Mouse (Mus musculus): ENCODE measurements at regions not wholly inside any gene's neighbourhood (a gene's known extent, or its start where the extent isn't known, plus 50 kb on each side); places are given as distances from the start of the nearest gene placed in this dataset.
"Not testable (repeated sequence)": the region's sequence is repeated elsewhere in the genome, so short reads cannot be mapped to it uniquely, and the experiment has no call there.

DNA sequence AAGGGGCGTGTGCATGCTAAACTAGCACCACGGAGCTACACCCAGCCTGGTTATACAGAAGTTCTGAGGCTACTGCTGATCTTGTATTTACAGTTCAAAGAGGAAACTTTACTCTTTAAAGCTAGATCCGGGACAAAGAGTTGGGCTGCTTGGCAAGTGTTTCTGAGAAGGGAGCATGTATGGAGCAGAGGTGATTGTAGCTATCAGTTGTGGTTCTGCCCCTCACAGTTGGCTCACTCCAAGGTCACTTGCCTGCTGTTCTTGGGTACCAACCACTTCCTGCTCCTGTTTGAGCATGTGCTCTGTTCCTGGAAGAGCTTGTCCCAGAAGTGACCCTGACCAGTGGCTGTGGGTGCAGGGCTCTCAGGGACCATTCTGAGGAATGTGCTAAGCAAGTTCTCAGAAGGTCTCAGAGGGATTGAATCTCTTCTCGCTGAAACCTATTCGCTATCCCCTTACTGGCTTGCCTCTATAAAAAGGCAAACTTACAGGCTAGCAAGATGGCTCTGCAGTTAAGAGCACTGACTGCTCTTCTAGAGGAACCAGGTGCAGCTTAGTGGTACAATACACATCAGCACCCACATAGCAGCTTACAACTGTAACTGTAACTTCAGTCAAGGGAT is 94.9 kb upstream of the Max start:
- peak; percentile 39 for DNase-seq (ENCODE audit: low spot score)

DNA sequence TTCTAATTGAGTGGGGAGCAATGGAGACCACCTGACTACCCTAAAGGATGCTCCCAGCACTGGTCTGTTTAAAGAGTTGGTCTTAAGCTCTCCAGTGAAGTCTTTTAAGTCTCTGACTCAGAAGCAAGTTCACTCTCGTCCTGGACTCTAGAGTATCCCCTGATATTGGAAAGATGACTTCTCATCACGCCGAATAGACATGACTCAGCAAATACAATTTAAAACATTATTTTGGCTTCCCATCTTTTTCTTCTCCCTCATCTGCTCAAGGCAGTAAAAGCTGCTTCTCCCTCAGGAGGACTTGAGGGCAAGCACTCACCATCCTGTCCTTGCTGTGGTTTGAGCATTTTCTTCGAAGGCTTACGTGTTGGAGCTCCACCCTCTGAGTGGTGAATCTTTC is 92.7 kb upstream of the Max start:
- no peak for DNase-seq (ENCODE audit: low spot score)

DNA sequence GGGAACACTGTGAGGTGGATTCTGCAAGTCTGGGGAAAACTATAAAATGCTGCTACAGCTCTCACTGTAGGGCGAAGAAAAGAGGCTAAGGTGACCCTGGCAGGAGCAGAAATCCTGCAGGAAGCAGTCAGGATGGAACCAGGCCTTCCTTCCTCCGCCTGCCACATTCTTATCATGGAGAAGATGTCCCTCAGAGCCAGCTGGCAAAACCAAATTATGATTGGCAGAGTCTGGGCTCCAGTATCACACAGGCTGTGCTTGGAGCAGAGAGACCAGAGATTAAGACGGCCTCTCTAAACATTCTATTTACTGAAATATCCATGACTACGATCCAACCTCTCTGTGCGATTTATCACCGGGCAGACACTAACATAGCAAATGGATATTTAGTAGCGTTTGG is 92.2 kb upstream of the Max start:
- peak; percentile 29 for DNase-seq (ENCODE audit: low spot score)

DNA sequence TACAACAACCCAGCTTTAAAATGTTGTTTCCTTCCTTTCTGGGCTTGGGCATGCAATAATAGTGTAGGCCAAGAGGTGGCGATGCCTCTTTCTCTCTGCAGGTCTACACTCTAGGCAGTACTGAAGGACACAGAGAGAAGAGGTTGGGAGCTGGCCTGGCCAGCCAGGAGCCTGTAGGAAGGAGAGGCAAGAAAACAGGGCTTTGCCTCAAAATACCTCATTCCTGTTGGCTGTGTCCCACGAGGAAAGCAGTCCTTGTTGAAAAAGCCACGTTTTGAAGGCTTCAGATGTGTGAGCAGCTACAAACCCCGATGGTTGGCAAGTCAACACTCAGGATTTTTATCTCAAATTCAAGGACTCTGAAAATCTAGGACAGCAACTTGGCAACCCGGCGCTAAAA is 90.9 kb upstream of the Max start:
- peak; percentile 73 for DNase-seq (ENCODE audit: low spot score)

DNA sequence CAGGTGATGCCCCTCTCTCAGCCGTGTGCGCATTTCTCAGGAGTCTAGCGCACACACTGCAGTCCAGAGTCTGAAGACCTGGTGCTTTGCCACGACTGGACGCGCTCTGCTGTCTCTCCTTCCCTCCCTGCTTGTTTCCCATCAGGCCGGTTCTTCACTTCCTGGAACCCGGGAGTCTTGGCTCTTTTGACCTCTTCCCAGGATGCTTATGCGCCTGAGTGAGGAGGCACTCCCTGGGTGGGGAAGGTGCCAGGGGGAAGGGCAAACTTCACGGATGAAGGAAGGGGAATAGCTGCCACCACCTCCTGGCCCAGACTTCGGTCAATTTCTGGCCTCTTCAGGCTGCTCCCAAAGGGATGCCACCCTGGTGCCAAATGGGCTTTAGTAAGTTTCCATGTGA is 86.4 kb upstream of the Max start:
- DNase-seq (ENCODE audit: low spot score): no peak

DNA sequence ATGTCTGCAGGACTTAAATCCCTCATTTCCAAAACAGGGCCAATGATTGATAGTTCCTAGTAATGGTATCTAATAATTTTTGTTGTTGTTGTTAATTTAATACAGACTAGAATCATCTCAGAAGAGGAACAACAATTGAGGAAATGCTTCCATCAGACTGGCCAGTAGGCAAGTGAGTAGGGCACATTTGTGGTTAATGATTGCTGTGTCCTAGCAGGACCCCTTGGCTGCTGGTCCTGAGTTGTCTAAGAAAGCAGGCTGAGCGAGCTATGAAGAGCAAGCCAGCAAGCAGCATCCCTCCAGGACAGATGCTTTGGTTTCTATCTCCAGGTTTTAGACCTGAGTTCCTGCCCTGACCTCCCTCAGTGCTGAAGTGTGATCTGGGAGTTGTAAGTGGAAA is 85.3 kb upstream of the Max start:
- DNase-seq (ENCODE audit: low spot score): no peak

DNA sequence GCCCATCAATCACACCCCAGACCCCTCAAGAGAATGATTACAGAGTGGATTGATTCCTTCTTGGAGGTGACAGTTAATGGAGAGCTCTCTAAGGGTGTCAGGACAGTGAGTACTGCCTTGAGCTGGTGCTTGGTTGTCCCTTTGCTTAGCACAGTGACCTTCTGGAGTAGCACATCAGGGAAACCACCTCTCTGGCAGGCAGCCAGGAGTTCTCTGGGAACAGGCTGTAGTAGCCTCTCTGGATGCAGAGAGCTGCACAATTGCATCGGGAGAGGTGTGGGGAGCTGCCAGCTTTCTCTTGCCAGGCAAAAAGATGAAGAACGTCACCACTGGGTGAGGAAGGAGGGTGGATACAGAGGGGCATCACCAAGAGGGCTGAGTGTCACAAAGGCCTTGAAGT is 84.0 kb upstream of the Max start:
- peak; percentile 38 for DNase-seq (ENCODE audit: low spot score)

DNA sequence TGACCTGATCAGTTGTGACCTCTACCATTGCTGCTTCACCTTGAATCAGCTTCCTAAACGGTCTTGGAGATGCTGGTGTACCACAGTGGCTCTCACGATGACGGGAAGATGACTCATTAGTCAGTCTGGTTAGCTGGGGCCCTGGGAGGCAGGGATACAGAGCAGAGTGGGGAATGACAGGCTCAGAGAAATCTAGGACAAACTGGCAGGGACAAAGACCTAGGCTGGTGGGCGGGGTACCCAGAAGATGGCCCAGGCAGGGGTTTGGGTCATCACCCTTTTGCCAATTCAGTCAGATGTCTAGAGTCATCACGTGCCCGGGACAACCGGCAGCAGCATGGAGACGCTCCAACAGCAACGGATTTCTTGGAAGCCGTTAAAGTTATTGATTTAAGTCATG is 83.4 kb upstream of the Max start:
- DNase-seq (ENCODE audit: low spot score): no peak

DNA sequence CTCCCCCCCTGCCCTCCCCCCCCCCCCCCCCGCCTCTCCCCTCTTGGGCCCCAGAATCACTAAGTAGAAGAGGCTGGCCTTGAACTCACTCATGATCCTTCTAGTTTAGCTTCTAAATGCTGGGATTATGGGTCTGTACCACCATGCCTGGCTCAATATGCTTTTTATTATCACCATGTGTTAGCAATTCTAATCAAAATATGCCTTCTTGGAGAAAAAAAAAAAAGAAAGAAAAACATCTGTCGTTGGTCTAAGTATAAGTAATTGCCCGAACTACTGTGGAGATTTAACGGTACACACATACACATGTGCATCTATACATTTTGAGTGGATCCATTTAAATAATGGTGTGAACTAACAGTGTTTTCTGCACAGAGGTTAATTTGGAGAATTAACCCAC is 80.4 kb upstream of the Max start:
- DNase-seq (ENCODE audit: low spot score): no peak

DNA sequence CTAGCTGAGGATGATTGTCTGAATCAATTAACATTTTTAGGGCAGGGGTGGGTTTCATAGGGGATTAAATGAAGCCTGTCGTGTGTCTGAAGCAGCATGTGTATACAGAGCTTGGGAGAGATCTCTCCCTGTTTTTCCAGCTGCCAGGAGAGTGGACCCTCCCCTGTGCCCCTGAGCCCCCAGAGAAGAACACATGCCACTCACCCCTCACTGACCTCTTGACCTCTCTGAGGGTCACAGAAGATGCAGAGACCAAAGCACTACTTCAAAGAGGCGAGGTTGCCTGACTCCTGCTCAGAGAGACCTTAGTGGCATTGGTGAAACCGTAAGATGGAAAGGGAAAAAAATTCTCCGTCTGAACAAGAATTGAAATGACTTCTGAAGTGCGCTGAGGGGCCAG is 79.1 kb upstream of the Max start:
- DNase-seq (ENCODE audit: low spot score): no peak

DNA sequence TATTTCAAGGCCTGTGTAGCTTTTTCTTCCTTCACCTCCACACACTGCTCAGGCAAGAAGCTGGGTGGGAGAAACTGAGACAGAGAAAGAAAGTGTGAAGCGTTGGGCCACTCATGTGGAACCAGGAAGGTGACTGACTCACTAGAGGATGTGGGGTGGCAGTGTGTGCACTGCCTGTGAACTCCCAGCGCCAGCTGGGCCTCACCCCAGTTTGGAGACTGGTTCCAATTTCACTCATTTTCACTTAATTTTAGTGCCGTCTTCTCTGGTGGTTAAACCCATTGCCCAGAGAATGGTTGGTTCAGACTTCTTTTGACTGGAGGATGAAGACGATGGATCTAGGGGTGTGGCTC is 77.9 kb upstream of the Max start:
- no peak for DNase-seq (ENCODE audit: low spot score)

DNA sequence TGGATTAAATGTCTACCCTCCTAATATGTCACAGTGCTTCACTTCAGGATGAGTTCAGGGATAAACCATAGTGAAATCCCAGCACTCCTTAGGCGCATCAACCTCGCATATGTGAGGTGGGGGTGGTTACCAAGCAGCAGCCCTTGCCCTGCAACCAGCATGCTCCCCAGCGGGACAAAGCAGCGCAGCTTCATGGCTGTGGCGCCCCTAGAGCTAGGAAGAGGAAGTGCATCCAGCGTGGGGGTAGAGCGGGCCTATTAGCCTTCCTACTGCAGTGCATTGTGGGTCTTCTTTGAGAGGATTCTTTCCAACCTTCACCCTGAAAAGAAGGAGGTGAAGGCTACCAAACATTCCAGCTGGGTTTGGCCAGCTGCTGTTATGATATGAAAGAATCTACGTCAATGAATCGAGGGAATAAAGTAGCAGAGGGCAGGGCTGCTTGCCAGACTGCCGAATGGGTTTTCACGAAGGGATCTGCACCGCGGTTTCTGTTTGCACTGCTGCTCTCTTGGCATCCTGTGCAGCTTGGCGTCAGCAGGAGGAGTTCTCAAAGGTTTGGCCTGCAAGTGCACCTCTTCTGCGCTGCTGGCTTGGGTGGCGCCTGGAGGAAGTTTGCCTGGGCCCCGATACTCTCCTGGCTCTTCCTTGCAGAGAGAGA is 77.4 kb upstream of the Max start:
- peak; percentile 79 for DNase-seq (ENCODE audit: low spot score)

DNA sequence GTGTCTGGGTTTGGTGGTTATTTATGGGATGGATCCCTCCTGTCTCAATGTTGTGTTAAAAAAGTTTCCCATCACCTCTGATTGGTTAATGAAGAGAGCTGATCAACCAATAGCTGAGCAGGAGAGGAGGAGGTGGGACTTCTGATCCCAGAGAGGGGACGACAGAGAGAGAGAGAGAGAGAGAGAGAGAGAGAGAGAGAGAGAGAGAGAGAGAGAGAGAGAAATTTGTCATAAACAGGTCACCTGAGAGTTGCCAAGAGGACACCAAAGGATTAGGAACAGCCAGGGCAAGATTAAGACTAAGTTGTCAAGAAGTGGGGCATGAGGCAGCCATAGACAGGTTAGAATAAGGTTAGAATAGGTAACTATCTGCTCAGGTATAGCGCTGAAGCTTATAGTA is 73.7 kb upstream of the Max start:
- no peak for DNase-seq (ENCODE audit: low spot score)

DNA sequence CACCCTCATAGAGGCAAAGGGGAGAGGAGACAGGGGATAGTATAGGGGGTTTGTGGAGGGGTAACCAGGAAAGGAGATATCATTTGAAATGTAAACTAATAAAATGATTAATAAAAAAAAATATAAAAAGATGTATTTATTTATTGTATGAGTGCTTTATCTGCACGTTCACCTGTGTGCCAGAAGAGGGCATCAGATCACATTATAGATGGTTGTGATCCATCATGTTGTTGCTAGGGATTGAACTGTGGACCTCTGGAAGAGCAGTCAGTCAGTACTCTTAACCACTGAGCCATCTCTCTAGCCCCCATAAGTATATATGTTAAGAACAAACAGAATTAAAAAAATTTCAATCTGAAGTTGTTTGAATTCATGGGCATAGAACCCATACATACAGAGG is 69.4 kb upstream of the Max start:
- no peak for DNase-seq (ENCODE audit: low spot score)

DNA sequence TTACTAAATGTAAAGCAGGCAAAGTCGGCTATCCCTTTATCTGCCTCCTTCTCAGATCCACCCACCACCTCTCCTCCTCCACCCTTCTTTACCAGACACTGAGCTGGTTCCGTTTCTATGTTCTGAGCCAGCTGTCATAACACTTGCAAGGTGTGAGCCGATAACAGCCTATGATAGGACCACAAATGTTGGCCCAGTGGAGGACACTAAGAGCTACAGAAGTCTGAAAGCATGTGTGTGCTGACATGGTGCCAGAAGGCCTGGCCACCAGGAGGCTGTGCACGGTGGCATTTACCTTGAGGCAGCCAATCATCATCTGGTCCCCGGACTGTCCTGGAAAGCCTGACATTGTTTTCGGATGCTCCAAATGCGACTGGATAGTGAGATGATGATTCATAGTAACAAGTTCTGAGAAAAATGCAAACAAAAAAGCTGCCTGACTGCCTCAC is 63.5 kb upstream of the Max start:
- no peak for DNase-seq (ENCODE audit: low spot score)

DNA sequence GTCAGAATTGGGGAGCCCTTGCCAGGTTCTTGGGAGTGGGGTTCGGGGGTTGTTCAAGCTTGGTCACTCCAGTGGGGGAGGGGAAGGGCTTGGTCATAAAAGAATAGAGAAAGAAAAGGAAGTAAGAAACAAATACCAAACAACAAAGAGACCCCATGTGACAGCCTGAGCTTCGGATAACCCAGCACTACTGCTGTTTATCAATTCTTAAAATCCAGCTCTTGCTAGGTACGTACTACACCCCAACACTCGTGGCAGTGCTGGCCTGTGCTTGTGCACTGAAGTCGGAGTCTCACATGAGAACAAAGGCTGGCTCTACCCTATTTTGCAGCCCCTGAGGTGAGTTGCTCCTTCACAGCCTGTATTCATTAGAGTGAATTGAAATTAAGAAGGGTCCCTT is 60.5 kb upstream of the Max start:
- no peak for DNase-seq (ENCODE audit: low spot score)

DNA sequence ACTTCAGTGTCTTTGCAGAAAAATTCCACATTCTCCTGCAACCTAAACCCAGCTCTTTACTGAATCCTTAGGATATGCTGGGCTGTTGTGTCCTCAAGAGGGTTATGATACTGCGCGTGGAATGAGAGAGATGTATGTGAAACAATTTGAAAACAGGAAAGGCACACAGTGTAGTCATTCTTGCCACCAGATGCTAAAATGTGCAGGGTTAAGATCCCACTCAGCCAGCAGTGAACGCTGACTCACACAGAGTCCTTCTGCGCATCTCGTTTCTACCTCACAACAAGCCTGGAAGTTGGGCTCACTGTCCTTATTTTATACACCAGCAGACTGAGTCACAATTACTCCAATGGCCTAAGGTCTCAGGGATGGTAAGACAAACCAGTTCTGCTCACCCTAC is 59.9 kb upstream of the Max start:
- DNase-seq (ENCODE audit: low spot score): no peak

DNA sequence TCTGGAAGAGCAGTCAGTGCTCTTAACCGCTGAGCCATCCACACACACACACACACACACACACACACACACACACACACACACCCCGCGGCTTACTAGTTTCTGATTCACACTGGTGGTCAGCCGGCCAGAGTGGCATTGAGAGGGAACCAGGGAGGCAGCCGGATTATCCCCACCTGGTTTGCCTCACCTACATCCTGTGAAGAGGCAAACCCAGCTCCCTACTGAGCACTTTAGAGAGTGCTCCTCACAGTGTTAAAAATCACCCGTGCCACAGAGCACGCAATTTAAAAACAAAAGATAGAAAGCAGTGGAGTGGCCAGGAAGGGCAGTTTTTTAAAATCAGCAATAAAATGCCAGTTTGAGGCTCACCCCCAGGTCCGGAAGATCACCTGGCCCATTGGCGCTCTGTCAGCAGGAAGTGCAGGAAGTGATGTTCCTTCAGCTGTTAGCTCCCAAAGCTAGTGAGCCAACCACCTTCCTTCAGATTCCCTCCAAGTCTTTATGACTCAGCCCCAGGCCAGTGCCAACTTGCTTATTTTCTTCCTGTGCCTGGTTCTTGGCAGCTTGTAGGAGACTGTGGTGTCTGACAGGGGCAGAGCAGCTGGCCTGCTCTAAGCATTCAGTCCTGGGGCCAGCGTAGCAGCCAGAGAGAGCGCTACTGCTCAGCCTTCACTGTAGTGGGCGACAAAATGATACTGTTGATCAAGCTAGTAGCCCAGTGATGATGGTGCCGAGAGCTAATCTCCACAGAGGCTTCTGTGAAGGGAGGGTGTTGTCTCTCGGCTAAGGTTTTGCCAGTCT is 57.9 kb upstream of the Max start:
- no peak for DNase-seq (ENCODE audit: low spot score)

DNA sequence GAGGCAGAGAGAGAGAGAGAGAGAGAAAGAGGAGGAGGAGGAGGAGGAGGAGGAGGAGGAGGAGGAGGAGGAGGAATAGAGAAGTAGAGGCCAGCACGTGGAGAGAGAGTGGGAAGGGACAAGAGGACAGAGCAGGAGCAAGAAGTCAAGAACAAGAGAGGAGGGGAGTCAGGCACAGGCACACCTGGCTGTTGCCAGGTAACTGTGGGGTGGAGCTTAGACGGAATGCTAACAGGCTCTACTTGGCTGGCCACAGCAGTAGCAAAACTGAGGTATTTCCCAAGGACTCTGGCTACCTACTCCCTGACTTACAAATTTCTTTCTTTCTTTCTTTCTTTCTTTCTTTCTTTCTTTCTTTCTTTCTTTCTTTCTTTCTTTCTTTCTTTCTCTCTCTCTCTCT is 57.1 kb upstream of the Max start:
- DNase-seq (ENCODE audit: low spot score): not testable (repeated sequence)

DNA sequence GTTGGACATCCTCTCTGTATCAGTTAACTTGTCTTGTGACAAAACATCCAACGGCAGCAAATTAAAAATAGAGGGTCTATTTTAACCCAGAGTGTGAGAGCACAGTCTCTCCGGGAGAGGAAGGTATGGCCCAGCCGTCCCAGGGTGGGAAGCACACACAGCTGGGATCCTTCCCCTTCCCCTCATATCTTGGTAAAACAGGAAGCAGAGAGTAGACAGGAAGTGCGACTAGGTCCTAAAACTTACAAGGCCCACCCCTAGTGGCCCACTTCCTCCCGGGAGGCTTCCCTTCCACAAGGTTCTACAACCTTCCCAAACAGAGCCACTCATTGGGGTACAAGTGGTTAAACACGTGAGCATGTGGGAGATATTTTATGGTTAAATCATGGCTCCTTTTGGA is 56.4 kb upstream of the Max start:
- no peak for DNase-seq (ENCODE audit: low spot score)

DNA sequence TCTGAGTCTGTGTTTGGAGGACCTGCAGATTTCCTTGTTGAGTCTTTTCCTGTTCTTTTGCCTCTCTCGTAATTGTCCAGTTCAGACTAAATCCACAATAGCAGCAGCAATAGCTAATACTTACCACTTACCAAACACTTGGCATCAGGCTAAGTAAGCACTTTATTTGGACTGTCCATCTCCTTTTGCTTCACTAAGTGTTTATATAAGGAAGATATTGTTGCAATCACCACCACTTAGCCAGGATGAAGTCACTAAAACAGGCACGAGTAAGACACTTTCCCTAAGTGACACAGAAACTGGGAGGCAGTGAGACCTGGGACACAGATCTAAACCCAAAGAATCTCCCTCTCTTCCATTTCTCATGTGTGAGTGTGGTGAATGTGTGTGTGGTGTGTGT is 52.9 kb upstream of the Max start:
- no peak for DNase-seq (ENCODE audit: low spot score)
